Mouse (Mus musculus): ENCODE data around the gene Sparcl1. TPM values are rescaled to one million over a fixed set of nuclear protein-coding genes. Genes with fewer than 3 reads are reported as not detected.

The Sparcl1 gene
- total and polyA plus RNA-seq, 2 experiments = 3.0 to 4.9 TPM

DNA sequence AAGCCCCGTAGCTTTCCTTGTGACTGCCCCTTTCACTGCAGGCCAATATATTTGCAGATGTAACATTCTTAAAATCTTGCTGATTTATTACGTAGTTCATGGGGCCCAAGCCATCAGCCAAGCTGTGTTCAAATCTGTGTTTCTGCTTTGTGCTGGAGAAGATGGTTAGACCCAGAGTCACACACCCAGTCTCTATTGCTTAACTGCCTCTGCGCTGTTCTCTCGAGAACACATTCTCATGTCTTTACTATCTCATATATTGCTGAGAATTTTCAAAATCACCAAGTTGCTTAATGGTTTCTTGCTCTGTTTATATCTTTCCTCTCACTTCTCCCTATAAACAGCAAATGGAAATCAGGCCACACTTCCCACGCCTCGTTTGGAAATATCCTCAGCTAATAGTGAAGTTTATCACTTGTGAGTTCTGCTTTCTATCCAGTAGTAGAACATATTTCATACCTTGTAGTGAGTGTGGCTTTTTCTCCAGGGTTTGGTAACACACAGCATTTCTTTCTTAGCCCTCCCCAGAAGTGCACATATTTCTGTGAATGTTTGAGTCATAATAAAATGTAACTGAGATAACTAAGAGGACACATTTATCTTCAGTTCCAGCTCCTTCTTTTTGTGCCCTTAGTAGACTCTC lies 10.6 kb upstream of the Sparcl1 start:
- Histone ChIP-seq H3K79me2 (ENCODE audit: control insufficient read depth, insufficient read depth, low read length) (no peaks in the 10 kb centered on the region), H3K9ac (ENCODE audit: low read depth, low read length) (no peak overlapping the region), H3K4me3 (ENCODE audit: insufficient read depth, low read depth, low read length) (no peak overlapping the region), H3K4me1 (ENCODE audit: control insufficient read depth, insufficient read depth, low read length) (no peaks in the 10 kb centered on the region), H3K27ac (replicated peaks; ENCODE audit: insufficient read depth, low read depth, low read length) (no peak overlapping the region), H3K27me3 (ENCODE audit: control insufficient read depth, insufficient read depth, low read length) (no peaks in the 10 kb centered on the region), H3K36me3 (ENCODE audit: control insufficient read depth, insufficient read depth, low read length) (no peaks in the 10 kb centered on the region)
- TF ChIP-seq CTCF (IDR thresholded peaks at IDR 0.05; ENCODE audit: low read depth, low read length) (no peak), POLR2A (IDR thresholded peaks at IDR 0.05; ENCODE audit: extremely low read depth, insufficient read depth, low read length) (no peak)
- DNase-seq (ENCODE audit: extremely low read depth, low read depth, low spot score) = no peak
- WGBS = 87% methylated on average over 6 of the region's 6 CpGs

DNA sequence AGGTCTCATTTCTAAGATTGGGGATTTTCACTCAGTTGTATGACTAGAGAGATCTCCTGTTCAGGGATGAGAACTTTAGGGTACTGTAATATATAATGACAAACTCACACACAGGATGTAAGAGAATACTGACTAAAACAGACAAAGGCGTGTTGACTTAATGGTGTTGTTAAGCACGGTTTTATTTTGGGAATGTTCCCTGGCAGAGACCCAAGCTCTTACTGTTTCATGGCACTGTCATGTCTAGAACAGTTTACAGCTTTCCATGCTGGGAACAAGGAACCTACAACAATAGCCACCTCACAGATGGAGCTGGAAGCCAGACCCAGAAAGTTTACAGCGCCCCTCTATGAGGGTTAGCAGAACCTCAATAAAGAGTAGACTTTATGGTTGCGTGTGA lies 2.4 kb upstream of the Sparcl1 start:
- WGBS = 88% methylated on average over 4 of the region's 4 CpGs
- no peak overlapping the region for H3K27ac ChIP-seq (replicated peaks; ENCODE audit: insufficient read depth, low read depth, low read length)
- H3K79me2 ChIP-seq (ENCODE audit: control insufficient read depth, insufficient read depth, low read length) = no peaks in the 10 kb centered on the region
- no peak for TF ChIP-seq POLR2A (IDR thresholded peaks at IDR 0.05; ENCODE audit: extremely low read depth, insufficient read depth, low read length)
- no peak for TF ChIP-seq CTCF (IDR thresholded peaks at IDR 0.05; ENCODE audit: low read depth, low read length)
- no peak for DNase-seq (ENCODE audit: extremely low read depth, low read depth, low spot score)
- no peaks in the 10 kb centered on the region for H3K36me3 ChIP-seq (ENCODE audit: control insufficient read depth, insufficient read depth, low read length)
- H3K27me3 ChIP-seq (ENCODE audit: control insufficient read depth, insufficient read depth, low read length) = no peaks in the 10 kb centered on the region; the same call in 1 of the 2 replicates
- H3K9ac ChIP-seq (ENCODE audit: low read depth, low read length) = no peak overlapping the region
- no peak overlapping the region for H3K4me3 ChIP-seq (ENCODE audit: insufficient read depth, low read depth, low read length)
- H3K4me1 ChIP-seq (ENCODE audit: control insufficient read depth, insufficient read depth, low read length) = no peaks in the 10 kb centered on the region

DNA sequence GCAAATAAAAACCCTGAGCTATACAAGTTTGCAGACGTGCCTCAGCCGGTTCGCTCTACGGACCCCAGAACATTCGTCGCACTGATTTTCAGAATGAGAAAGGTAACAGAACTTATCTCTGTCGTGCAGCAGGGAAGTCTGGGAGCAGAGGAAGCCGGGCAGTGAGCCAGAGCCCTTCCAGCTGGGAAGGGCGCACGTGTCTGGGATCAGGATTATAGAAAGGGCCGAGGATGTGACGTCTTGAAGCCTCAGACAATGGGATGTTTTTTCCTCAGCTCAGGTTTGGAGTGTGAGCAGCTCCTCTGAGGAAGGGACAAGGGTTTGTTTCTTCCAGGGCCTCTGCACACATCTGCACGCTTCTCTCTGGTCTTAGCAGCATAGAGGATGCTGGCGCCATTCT lies 1.6 kb upstream of the Sparcl1 start:
- no peak for DNase-seq (ENCODE audit: extremely low read depth, low read depth, low spot score)
- no peak for TF ChIP-seq CTCF (IDR thresholded peaks at IDR 0.05; ENCODE audit: low read depth, low read length)
- TF ChIP-seq POLR2A (IDR thresholded peaks at IDR 0.05; ENCODE audit: extremely low read depth, insufficient read depth, low read length) = no peak
- H3K27ac ChIP-seq (replicated peaks; ENCODE audit: insufficient read depth, low read depth, low read length) = no peak overlapping the region
- H3K79me2 ChIP-seq (ENCODE audit: control insufficient read depth, insufficient read depth, low read length) = no peaks in the 10 kb centered on the region
- no peaks in the 10 kb centered on the region for H3K36me3 ChIP-seq (ENCODE audit: control insufficient read depth, insufficient read depth, low read length)
- H3K4me1 ChIP-seq (ENCODE audit: control insufficient read depth, insufficient read depth, low read length) = no peaks in the 10 kb centered on the region
- 51% methylated on average over 14 of the region's 14 CpGs for WGBS
- no peak overlapping the region for H3K4me3 ChIP-seq (ENCODE audit: insufficient read depth, low read depth, low read length)
- no peaks in the 10 kb centered on the region; the same call in 1 of the 2 replicates for H3K27me3 ChIP-seq (ENCODE audit: control insufficient read depth, insufficient read depth, low read length)
- H3K9ac ChIP-seq (ENCODE audit: low read depth, low read length) = no peak overlapping the region

DNA sequence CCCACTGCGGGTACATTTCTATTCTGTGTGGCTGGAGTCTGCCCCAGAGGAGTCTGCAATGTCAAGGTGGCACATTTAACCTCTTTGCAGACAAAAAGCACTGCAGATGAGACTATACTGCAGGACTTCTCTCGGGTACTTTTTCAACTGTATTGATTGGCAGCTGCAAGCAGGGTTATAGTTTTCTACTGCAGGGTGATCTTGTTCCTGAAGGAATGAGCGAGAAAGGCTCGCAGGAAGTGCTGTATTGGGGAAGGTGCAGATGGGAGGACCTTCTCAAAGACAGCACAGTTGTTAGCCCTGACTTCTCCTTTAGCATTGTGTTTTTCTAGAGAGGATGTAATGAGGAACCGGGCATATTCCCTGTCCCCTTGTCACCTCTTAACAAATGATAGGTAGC lies 1.0 kb downstream of the Sparcl1 start:
- 59% methylated on average over 5 of the region's 5 CpGs for WGBS
- no peak overlapping the region for H3K27ac ChIP-seq (replicated peaks; ENCODE audit: insufficient read depth, low read depth, low read length)

DNA sequence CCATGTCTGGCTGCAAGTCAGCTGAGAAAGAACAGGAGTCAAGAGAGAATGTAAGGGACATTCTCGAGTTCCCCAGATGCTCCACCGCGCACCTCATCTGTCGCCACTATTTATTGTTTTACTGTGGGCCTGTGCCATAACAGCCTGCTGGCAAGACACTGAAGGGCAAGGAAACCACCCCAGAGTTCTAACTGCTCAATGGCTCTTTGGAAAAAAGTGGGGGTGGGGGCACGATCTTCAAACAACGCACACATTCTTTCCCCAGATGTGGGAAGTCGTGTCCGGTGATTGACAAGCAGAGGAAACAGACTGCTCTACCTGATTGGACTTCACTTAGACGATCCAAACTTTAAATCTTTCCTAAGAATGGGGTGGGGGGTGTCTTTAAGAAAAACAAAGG lies 1.5 kb downstream of the Sparcl1 start:
- Histone ChIP-seq H3K9ac (ENCODE audit: low read depth, low read length) (no peak overlapping the region), H3K79me2 (ENCODE audit: control insufficient read depth, insufficient read depth, low read length) (no peaks in the 10 kb centered on the region), H3K4me1 (ENCODE audit: control insufficient read depth, insufficient read depth, low read length) (no peaks in the 10 kb centered on the region), H3K27ac (replicated peaks; ENCODE audit: insufficient read depth, low read depth, low read length) (no peak overlapping the region), H3K36me3 (ENCODE audit: control insufficient read depth, insufficient read depth, low read length) (no peaks in the 10 kb centered on the region), H3K27me3 (ENCODE audit: control insufficient read depth, insufficient read depth, low read length) (no peaks in the 10 kb centered on the region; the same call in 1 of the 2 replicates), H3K4me3 (ENCODE audit: insufficient read depth, low read depth, low read length) (no peak overlapping the region)
- no peak for DNase-seq (ENCODE audit: extremely low read depth, low read depth, low spot score)
- whole genome bisulfite sequencing = 50% methylated on average over 9 of the region's 9 CpGs
- TF ChIP-seq CTCF (IDR thresholded peaks at IDR 0.05; ENCODE audit: low read depth, low read length) = no peak
- no peak for TF ChIP-seq POLR2A (IDR thresholded peaks at IDR 0.05; ENCODE audit: extremely low read depth, insufficient read depth, low read length)

More for the DNA sequence above, 1.0 kb downstream of the Sparcl1 start:
- Histone ChIP-seq H3K9ac (ENCODE audit: low read depth, low read length) (no peak overlapping the region), H3K4me3 (ENCODE audit: insufficient read depth, low read depth, low read length) (no peak overlapping the region), H3K4me1 (ENCODE audit: control insufficient read depth, insufficient read depth, low read length) (no peaks in the 10 kb centered on the region), H3K27me3 (ENCODE audit: control insufficient read depth, insufficient read depth, low read length) (no peaks in the 10 kb centered on the region; the same call in 1 of the 2 replicates), H3K79me2 (ENCODE audit: control insufficient read depth, insufficient read depth, low read length) (no peaks in the 10 kb centered on the region), H3K36me3 (ENCODE audit: control insufficient read depth, insufficient read depth, low read length) (no peaks in the 10 kb centered on the region)
- DNase-seq (ENCODE audit: extremely low read depth, low read depth, low spot score) = no peak
- TF ChIP-seq POLR2A (IDR thresholded peaks at IDR 0.05; ENCODE audit: extremely low read depth, insufficient read depth, low read length) (no peak), CTCF (IDR thresholded peaks at IDR 0.05; ENCODE audit: low read depth, low read length) (no peak)

DNA sequence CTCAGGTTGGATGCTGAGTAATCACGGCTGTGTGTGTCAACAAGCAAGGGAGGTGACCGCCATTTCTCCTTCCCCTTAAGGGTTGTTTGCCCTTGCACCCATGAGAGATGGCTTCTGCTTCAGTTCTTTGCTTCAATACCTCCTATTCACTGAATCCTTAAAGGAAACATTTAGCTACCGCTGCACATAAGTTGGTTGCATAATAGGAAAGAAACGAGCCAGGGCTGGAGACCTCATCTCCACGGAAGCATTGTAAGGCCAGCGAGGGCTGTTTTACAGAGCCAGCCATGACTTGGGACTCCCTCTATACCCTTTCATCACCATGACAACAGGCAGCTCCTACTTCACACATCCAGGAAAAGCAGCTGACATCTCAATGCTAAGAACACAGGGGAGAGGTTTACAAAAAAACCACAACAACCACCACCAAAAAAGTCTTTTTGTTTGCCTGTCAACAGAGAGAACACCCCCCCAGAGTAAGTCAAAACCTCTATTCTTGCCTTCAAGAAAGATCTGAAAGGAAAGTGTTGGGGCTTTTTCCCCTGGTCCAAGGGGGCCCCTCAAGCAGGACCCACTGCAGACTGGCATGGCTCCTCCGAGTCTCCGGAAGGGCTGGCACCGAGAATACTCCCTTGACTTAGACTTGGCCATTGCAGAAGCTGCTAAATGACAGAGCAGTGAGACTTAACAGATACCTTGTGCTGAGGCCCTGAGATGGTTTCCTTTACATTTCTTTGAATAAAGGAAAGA lies 3.2 kb downstream of the Sparcl1 start:
- Histone ChIP-seq H3K36me3 (ENCODE audit: control insufficient read depth, insufficient read depth, low read length) (no peaks in the 10 kb centered on the region), H3K4me1 (ENCODE audit: control insufficient read depth, insufficient read depth, low read length) (no peaks in the 10 kb centered on the region), H3K27ac (replicated peaks; ENCODE audit: insufficient read depth, low read depth, low read length) (no peak overlapping the region), H3K79me2 (ENCODE audit: control insufficient read depth, insufficient read depth, low read length) (no peaks in the 10 kb centered on the region), H3K9ac (ENCODE audit: low read depth, low read length) (no peak overlapping the region), H3K4me3 (ENCODE audit: insufficient read depth, low read depth, low read length) (no peak overlapping the region), H3K27me3 (ENCODE audit: control insufficient read depth, insufficient read depth, low read length) (no peaks in the 10 kb centered on the region; the same call in 1 of the 2 replicates)
- TF ChIP-seq POLR2A (IDR thresholded peaks at IDR 0.05; ENCODE audit: extremely low read depth, insufficient read depth, low read length) = no peak
- TF ChIP-seq CTCF (IDR thresholded peaks at IDR 0.05; ENCODE audit: low read depth, low read length) = no peak
- no peak for DNase-seq (ENCODE audit: extremely low read depth, low read depth, low spot score)
- WGBS = 52% methylated on average over 9 of the region's 9 CpGs

All from liver, adult 2 months (tissue).